Mouse (Mus musculus) embryonic facial prominence, embryonic 12.5 days (tissue): ENCODE measurements around the gene Mlec. TPM values are rescaled to one million over a fixed set of nuclear protein-coding genes. Genes with fewer than 3 reads are reported as not detected.

Source experiments
- ATAC-seq: fragments of 200-750 bp; cut with Nextera tagmentation; 2 replicates; pipeline ENCODE4 v1.8.0; 2017; ENCODE audit not compliant: insufficient number of reproducible peaks, insufficient read depth, low FRiP score, low TSS enrichment
- H3K27ac ChIP-seq: fragments of 300-500 bp; sonication (generic); 2 replicates; pipeline ENCODE4 v1.5.1; 2016; ENCODE audit warnings: mild to moderate bottlenecking
- H3K27me3 ChIP-seq: fragments of 300-500 bp; sonication (generic); 2 replicates; pipeline ENCODE4 v1.6.1; 2016; ENCODE audit warnings: mild to moderate bottlenecking, moderate library complexity
- H3K36me3 ChIP-seq: fragments of 300-500 bp; sonication (generic); 2 replicates; pipeline ENCODE4 v1.6.1; 2016; ENCODE audit warnings: mild to moderate bottlenecking
- H3K4me1 ChIP-seq: fragments of 300-500 bp; sonication (generic); 2 replicates; pipeline ENCODE4 v1.6.1; 2016
- H3K4me2 ChIP-seq: fragments of 300-500 bp; sonication (generic); replicated peaks from 2 replicates; pipeline ENCODE4 v1.6.1; 2016; ENCODE audit warnings: mild to moderate bottlenecking, moderate library complexity
- H3K4me3 ChIP-seq: fragments of 300-500 bp; sonication (generic); 2 replicates; pipeline ENCODE4 v1.5.1; 2016; ENCODE audit warnings: mild to moderate bottlenecking
- H3K9ac ChIP-seq: fragments of 300-500 bp; sonication (generic); 2 replicates; pipeline ENCODE4 v1.6.1; 2016; ENCODE audit warnings: mild to moderate bottlenecking, moderate library complexity
- H3K9me3 ChIP-seq: fragments of 300-500 bp; sonication (generic); 2 replicates; pipeline ENCODE4 v1.6.1; 2016; ENCODE audit warnings: mild to moderate bottlenecking, moderate library complexity
- WGBS: fragments of 180-500 bp; shearing (Covaris S2); methylation state at CpG from one replicate; pipeline ENCODE4 v1.1.7; 2016; 5-methylcytosine and 5-hydroxymethylcytosine counted together
- polyA plus RNA-seq: library from polyadenylated mRNA; unstranded; fragments of >200 nt; fragmentation: Nextera tagmentation; extraction: Ambion mirVana; gene quantifications from 2 replicates; pipeline ENCODE4 v1.2.1, GENCODE M21; 2016

The Mlec gene
- polyA plus RNA-seq, 1 experiment from 2014 or later = 86.6 TPM

DNA sequence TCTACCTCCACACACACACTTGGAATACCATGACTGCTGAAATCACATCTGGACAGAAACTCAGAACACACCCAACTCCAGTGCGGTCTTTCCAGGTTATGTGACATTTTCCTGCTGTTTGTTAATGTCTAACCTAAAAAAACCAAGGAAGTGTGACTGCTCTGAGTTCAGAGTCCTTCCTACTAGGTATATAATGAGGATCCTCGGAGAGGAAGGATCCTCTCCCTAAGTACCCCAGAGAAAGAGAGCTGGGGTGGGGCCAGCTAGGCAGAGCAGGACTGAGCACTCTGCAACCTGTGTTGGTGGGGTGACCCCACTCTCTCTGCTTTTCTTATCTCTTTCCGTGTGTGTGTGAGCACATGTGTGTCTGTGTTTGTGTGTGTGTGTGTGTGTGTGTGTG, 10.6 kb downstream of the Mlec start:
- H3K4me1 ChIP-seq = peaks cover 4% of the 10 kb centered on the region; the same call in 1 of the 2 replicates
- no peak overlapping the region for H3K4me2 ChIP-seq
- H3K9ac ChIP-seq = no peak overlapping the region
- H3K4me3 ChIP-seq = no peak overlapping the region
- no peaks in the 10 kb centered on the region for H3K27me3 ChIP-seq
- ATAC-seq = no peak
- H3K9me3 ChIP-seq = no peaks in the 10 kb centered on the region
- no peak overlapping the region for H3K27ac ChIP-seq
- peaks cover 74% of the 10 kb centered on the region for H3K36me3 ChIP-seq
- WGBS = 92% methylated on average over 3 of the region's 3 CpGs

DNA sequence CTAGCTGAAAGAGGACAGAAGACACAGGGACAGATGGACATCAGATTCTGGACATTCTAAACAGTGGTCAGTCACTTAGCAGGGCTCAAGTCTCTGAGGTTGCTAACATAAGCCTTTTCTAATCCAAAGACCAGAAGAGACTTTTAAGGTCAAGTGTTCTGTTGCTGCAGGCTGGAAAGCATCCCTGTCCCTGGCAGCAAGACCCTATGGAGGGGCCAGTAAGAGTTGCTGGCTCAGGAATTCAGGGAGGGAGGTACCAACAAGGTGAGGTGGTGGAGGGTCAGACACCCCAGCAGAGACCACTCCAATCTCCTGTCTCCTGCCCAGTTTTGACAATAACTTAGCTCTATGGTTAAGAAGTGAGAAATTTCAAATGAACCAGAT, 11.2 kb downstream of the Mlec start:
- Histone ChIP-seq H3K9me3 (no peaks in the 10 kb centered on the region), H3K9ac (no peak overlapping the region), H3K27ac (no peak overlapping the region), H3K4me2 (no peak overlapping the region), H3K4me3 (no peak overlapping the region), H3K27me3 (no peaks in the 10 kb centered on the region), H3K4me1 (no peaks in the 10 kb centered on the region), H3K36me3 (peaks cover 74% of the 10 kb centered on the region)
- no peak for ATAC-seq

DNA sequence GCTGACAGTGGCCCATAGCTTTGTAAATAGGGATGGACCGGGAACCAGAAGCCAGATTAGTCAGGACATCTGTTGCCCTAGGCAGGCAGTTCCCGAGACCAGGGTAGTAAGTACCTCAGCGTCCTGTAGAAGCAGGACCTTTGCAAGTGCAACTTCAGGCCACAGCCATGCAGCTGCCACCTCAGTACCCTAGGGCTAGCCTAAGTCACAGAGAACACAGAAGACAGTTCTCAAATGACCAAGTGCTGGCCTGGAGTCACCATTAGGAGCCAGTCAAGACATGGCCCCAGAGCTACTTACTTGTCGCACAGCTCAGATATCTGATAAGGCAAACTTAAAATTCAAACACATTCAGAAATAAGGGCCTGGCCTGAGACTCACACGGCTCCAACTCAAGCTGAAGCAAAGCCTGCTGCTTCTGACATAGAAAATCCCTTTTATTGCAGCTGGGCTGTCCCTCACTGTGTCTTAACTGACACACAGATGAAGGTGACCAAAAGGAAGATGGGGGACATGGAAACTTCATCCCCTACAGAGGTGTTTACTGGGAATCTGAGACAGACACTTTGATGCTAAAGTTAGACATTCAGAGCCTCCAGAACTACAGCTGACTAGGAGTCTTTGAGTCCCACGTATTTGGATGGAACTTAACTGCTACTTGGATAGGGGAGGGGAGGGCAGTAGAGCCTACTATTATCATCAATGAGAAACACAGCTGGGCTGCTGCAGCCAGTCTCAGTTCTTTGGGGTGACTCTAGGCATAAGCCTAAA, 11.8 kb downstream of the Mlec start:
- Histone ChIP-seq H3K36me3 (peaks cover 74% of the 10 kb centered on the region), H3K27me3 (no peaks in the 10 kb centered on the region), H3K4me3 (no peak overlapping the region), H3K4me1 (no peaks in the 10 kb centered on the region), H3K9me3 (no peaks in the 10 kb centered on the region), H3K27ac (no peak overlapping the region), H3K9ac (no peak overlapping the region), H3K4me2 (no peak overlapping the region)
- no peak for ATAC-seq
- 77% methylated on average over 6 of the region's 6 CpGs for WGBS

DNA sequence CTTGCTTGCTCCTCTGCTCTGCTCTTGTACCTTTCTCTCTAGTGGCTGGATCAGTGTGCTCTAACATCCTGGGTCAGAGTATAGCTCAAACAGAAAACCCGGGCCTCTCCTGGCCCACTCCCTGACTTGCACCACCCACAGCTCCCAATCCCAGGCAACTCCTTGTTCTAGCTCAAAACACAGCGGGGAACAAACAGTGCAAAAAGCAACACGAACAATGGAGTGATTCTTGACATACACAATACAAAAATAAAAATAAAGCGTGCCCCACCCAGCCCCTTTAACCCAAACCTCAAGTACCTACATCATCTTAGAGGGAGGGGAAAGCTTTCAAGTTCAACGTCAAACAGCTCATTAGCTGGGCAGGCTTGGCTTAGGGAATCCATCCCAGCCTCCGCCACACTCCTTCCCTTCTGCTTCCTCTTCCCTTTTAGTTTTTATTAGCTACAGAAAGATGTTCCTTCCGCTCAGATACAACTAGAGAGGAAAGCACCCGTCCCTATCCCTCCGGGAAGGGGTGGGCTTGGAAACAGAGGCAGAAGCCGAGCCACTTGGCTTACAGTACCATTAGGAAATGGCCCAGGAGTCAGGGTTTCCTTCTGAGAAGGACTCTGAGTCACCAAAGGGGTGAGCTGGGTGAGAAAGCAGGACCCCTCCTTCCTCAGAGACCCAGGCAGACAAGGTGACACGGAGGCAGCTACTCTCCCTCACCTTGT, 12.6 kb downstream of the Mlec start:
- H3K27ac ChIP-seq = no peak overlapping the region
- WGBS = 81% methylated on average over 11 of the region's 11 CpGs

GRCm38 (mm10) chr5:115144471-115144870, 13.5 kb downstream of the Mlec start:
- no peak for ATAC-seq
- Histone ChIP-seq H3K27me3 (no peaks in the 10 kb centered on the region), H3K4me3 (no peak overlapping the region), H3K4me2 (no peak overlapping the region), H3K27ac (no peak overlapping the region), H3K9me3 (no peaks in the 10 kb centered on the region), H3K36me3 (peaks cover 57% of the 10 kb centered on the region), H3K4me1 (no peaks in the 10 kb centered on the region), H3K9ac (no peak overlapping the region)
- WGBS = 65% methylated on average over 6 of the region's 6 CpGs

More for the DNA sequence above, 12.6 kb downstream of the Mlec start:
- H3K9ac ChIP-seq = no peak overlapping the region
- no peak overlapping the region for H3K4me2 ChIP-seq
- H3K27me3 ChIP-seq = no peaks in the 10 kb centered on the region
- H3K4me3 ChIP-seq = no peak overlapping the region
- no peak for ATAC-seq
- H3K9me3 ChIP-seq = no peaks in the 10 kb centered on the region
- peaks cover 66% of the 10 kb centered on the region for H3K36me3 ChIP-seq
- H3K4me1 ChIP-seq = no peaks in the 10 kb centered on the region

DNA sequence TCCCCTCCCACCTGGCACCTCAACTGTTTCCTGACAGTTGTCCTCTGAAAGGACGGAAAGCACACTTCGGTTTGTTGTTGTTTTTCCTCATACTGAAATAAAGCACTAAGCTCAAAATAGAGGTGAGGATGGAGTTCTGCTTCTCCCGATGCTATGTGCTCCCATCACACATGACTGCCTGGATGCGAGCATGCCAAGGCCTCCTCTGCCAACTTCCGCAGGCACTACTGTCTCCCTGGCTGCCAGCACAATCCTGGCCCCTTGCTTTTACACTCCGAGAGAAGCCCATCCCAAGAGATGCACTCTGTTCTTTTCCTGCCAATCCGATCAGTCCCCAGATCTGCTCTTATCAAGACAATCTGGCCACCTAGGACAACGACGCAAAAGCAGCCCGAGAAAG, 14.4 kb downstream of the Mlec start:
- no peak overlapping the region for H3K4me2 ChIP-seq
- peaks cover 50% of the 10 kb centered on the region for H3K36me3 ChIP-seq
- H3K27ac ChIP-seq = no peak overlapping the region
- no peaks in the 10 kb centered on the region for H3K4me1 ChIP-seq
- no peak overlapping the region for H3K4me3 ChIP-seq
- H3K27me3 ChIP-seq = no peaks in the 10 kb centered on the region
- 77% methylated on average over 10 of the region's 10 CpGs for WGBS
- no peak overlapping the region for H3K9ac ChIP-seq
- ATAC-seq = no peak
- no peaks in the 10 kb centered on the region for H3K9me3 ChIP-seq

DNA sequence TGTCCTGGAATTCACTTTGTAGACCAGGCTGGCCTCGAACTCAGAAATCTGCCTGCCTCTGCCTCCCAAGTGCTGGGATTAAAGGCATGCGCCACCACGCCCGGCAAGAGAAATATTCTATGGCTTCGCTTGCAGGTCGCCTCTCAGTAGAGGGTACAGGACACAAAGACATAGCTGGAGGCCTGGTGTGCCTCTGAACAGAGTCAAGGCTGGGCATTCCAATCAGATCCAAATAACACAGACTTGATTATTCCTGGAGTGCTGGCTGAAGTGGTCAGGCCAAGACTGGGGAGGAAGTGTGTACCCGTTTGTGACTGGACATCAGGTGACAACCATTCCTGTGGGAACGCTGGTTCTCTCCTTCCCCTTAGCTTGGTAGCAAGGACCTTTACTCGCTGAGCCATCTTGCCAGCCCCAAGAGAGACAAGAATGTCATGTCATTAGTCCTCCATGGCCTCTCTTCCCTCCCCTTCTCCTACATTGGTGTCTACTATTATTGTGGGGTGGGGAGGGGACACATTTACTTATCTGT, 15.7 kb downstream of the Mlec start:
- H3K36me3 ChIP-seq = peaks cover 37% of the 10 kb centered on the region

GRCm38 (mm10) chr5:115140726-115141125, 17.3 kb downstream of the Mlec start:
- no peak overlapping the region for H3K4me2 ChIP-seq
- no peak overlapping the region for H3K4me3 ChIP-seq
- H3K4me1 ChIP-seq = no peaks in the 10 kb centered on the region
- WGBS = 58% methylated on average over 3 of the region's 3 CpGs
- H3K27me3 ChIP-seq = no peaks in the 10 kb centered on the region
- no peak overlapping the region for H3K27ac ChIP-seq
- H3K9ac ChIP-seq = no peak overlapping the region
- no peaks in the 10 kb centered on the region for H3K9me3 ChIP-seq
- peaks cover 22% of the 10 kb centered on the region; the same call in 1 of the 2 replicates for H3K36me3 ChIP-seq
- no peak for ATAC-seq

More for the DNA sequence above, 15.7 kb downstream of the Mlec start:
- ATAC-seq = no peak
- Histone ChIP-seq H3K4me1 (no peaks in the 10 kb centered on the region), H3K9me3 (no peaks in the 10 kb centered on the region), H3K4me2 (no peak overlapping the region), H3K4me3 (no peak overlapping the region), H3K9ac (no peak overlapping the region), H3K27ac (no peak overlapping the region), H3K27me3 (no peaks in the 10 kb centered on the region)
- 94% methylated on average over 9 of the region's 9 CpGs for WGBS

- ATAC-seq = no peak
These were observed 18.9 kb downstream of the Mlec start for GRCm38 (mm10) chr5:115139124-115139523.

GRCm38 (mm10) chr5:115134234-115135165, 23.5 kb downstream of the Mlec start, which contains the start of gene Unc119b:
TSS of gene Unc119b (minus strand) at chr5:115134975.
- Histone ChIP-seq H3K27me3 (no peaks in the 10 kb centered on the region), H3K27ac (0 out of 2 replicates have a peak within 1 kb of the TSS, but pooled peaks have one; percentile 50), H3K36me3 (peaks cover 8% of the 10 kb centered on the region), H3K9ac (peak within 1 kb of the TSS; percentile 87), H3K4me3 (peak within 1 kb of the TSS; percentile 94), H3K4me1 (peaks cover 13% of the 10 kb centered on the region), H3K4me2 (peak within 1 kb of the TSS; percentile 70), H3K9me3 (no peaks in the 10 kb centered on the region)
- under 1% methylated on average over 65 of the region's 81 CpGs for WGBS
- peak; percentile 79 for ATAC-seq

More at GRCm38 (mm10) chr5:115139124-115139523, 18.9 kb downstream of the Mlec start:
- Histone ChIP-seq H3K27me3 (no peaks in the 10 kb centered on the region), H3K36me3 (0 out of 2 replicates have a peak, but pooled peaks cover 7% of the 10 kb centered on the region), H3K4me1 (no peaks in the 10 kb centered on the region), H3K9me3 (no peaks in the 10 kb centered on the region), H3K4me2 (no peak overlapping the region), H3K4me3 (no peak overlapping the region), H3K9ac (no peak overlapping the region), H3K27ac (no peak overlapping the region)
- 60% methylated on average over 4 of the region's 4 CpGs for WGBS
